Mouse (Mus musculus) embryonic facial prominence, embryonic 11.5 days (tissue): ENCODE results near the gene Cntrl. TPM values are rescaled to one million over a fixed set of nuclear protein-coding genes. Genes with fewer than 3 reads are reported as not detected.

Experiments used
- ATAC-seq: fragments of 200-750 bp; cut with Nextera tagmentation; replicated peaks from 2 replicates; pipeline ENCODE4 v1.8.0; 2017; ENCODE audit warnings: low read depth; ENCODE audit not compliant: insufficient number of reproducible peaks, low FRiP score, low TSS enrichment
- DNase-seq: peaks from one replicate; pipeline ENCODE4 v3.0.0-alpha.2; 2015; ENCODE audit warnings: low spot score
- H3K27ac ChIP-seq: fragments of 300-500 bp; sonication (generic); replicated peaks from 2 replicates; pipeline ENCODE4 v1.5.1; 2014; ENCODE audit warnings: mild to moderate bottlenecking, low read depth, low read length, control low read depth
- H3K27me3 ChIP-seq: fragments of 300-500 bp; sonication (generic); 2 replicates; pipeline ENCODE4 v1.6.1; 2014; ENCODE audit warnings: mild to moderate bottlenecking, low read length, moderate library complexity, mixed read lengths; ENCODE audit not compliant: control insufficient read depth, insufficient read depth
- H3K36me3 ChIP-seq: fragments of 300-500 bp; sonication (generic); replicated peaks from 2 replicates; pipeline ENCODE4 v1.6.1; 2014; ENCODE audit warnings: low read depth, mild to moderate bottlenecking, low read length, moderate library complexity, mixed read lengths; ENCODE audit not compliant: control insufficient read depth, insufficient read depth
- H3K4me1 ChIP-seq: fragments of 300-500 bp; sonication (generic); 2 replicates; pipeline ENCODE4 v1.6.1; 2014; ENCODE audit warnings: low read length, mixed read lengths; ENCODE audit not compliant: control insufficient read depth, insufficient read depth
- H3K4me2 ChIP-seq: fragments of 300-500 bp; sonication (generic); 2 replicates; pipeline ENCODE4 v1.6.1; 2014; ENCODE audit warnings: low read depth, mild to moderate bottlenecking, control low read depth, low read length, moderate library complexity
- H3K4me3 ChIP-seq: fragments of 300-500 bp; sonication (generic); 2 replicates; pipeline ENCODE4 v1.5.1; 2014; ENCODE audit warnings: low read depth, low read length, control low read depth
- H3K9ac ChIP-seq: fragments of 300-500 bp; sonication (generic); replicated peaks from 2 replicates; pipeline ENCODE4 v1.6.1; 2014; ENCODE audit warnings: mild to moderate bottlenecking, control low read depth, low read length
- H3K9me3 ChIP-seq: fragments of 300-500 bp; sonication (generic); replicated peaks from 2 replicates; pipeline ENCODE4 v1.6.1; 2016; ENCODE audit warnings: mild to moderate bottlenecking, low read length, inconsistent platforms, mixed read lengths; ENCODE audit not compliant: control insufficient read depth
- WGBS: fragments of 180-500 bp; shearing (Covaris S2); extraction: QIAGEN DNeasy Blood & Tissue Kit; methylation state at CpG from one replicate; pipeline ENCODE4 v1.1.7; 2014; 5-methylcytosine and 5-hydroxymethylcytosine counted together
- polyA plus RNA-seq: library from polyadenylated mRNA; unstranded; fragments of >200 nt; fragmentation: Nextera tagmentation; extraction: Ambion mirVana; gene quantifications from 2 replicates; pipeline ENCODE4 v1.2.1, GENCODE M21; 2014

Cntrl gene
- polyA plus RNA-seq, 1 experiment from 2014 or later, result 32.7 TPM

DNA sequence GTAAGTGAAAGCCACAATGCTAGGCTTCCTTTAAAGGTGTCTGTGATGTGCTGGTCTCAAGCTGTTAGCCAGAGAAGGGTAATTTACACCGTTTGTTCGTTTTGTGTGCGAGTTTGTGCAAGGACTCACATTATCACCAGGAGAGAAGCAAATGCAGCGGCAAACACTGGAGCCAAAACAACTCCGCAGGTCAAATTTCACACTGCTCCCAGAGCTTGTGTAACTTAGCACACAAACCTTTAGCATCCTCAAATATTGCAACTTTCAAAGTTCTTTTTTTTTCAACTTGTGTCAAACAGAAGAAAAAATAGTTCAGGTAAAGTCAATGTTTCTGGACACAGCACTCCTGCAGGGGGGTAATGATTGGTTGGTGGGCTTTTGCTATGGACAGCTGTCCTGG, 5.7 kb upstream of the Cntrl start:
- Histone ChIP-seq H3K4me1 (no peaks in the 10 kb centered on the region), H3K27me3 (no peaks in the 10 kb centered on the region), H3K36me3 (no peaks in the 10 kb centered on the region), H3K9me3 (no peaks in the 10 kb centered on the region), H3K4me2 (no peak overlapping the region), H3K4me3 (no peak overlapping the region), H3K9ac (no peak overlapping the region), H3K27ac (no peak overlapping the region)
- 79% methylated on average over 5 of the region's 5 CpGs for WGBS
- no peak for DNase-seq
- ATAC-seq, result no peak

DNA sequence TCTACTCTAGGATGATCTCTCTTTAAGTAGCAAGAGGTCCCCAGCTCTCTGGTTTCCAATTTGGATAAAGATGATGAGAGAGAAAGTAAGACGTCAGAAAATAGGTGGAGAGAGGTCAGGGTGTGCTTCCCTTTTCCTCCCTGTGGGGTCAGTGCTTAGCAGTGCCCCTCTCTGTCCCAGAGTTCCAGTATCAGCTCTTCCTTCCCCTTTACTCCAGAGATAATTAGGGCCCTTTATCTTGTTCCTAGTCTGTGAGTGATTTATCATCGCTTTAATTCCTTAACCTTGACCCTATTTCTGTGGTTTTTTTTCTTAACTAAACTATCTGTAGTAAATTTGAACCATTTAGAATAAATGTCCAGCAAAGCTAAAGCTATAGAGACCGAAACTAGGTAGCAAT, 4.4 kb upstream of the Cntrl start:
- WGBS, result 69% methylated on average over 3 of the region's 3 CpGs
- no peak for DNase-seq
- H3K4me1 ChIP-seq, result no peaks in the 10 kb centered on the region
- H3K9ac ChIP-seq, result no peak overlapping the region
- H3K4me2 ChIP-seq, result no peak overlapping the region
- H3K27me3 ChIP-seq, result no peaks in the 10 kb centered on the region
- no peaks in the 10 kb centered on the region for H3K9me3 ChIP-seq
- H3K4me3 ChIP-seq, result no peak overlapping the region
- no peaks in the 10 kb centered on the region for H3K36me3 ChIP-seq
- ATAC-seq, result no peak
- no peak overlapping the region for H3K27ac ChIP-seq

DNA sequence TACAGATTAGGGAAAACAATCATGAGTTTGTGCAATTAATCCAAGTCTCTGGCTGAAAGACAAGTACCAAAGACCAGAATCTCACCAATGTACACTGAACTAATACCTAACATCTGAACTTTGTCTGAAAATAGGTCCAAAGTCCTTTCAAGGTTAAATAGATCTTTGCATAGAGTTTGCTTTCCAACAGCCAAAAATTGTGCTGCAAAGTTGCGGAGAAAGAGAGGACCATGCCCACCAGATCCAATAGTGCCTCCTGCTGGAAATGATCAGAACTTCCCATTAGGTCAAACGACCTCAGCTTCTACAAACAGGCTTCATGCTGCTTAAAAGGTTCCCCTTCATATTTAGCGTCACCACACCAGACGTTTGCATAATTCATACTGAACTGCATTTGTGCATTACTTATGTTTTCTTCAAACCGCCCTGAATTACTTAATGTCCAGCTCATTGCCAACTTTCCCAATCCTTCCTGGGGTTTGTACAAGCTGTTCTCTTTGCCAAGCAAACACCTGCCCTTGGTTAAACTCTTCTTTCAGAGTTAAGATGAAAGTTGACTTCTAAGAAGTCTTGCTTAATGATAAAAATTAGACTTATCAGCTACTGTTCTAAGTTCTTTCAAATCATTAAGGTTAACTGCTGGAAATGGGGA, 1.2 kb upstream of the Cntrl start:
- no peaks in the 10 kb centered on the region for H3K9me3 ChIP-seq
- 58% methylated on average over 5 of the region's 5 CpGs for WGBS
- H3K9ac ChIP-seq, result no peak overlapping the region
- no peak overlapping the region for H3K4me2 ChIP-seq
- no peak overlapping the region for H3K27ac ChIP-seq
- ATAC-seq, result no peak
- no peaks in the 10 kb centered on the region for H3K36me3 ChIP-seq
- H3K27me3 ChIP-seq, result no peaks in the 10 kb centered on the region
- H3K4me3 ChIP-seq, result no peak overlapping the region
- H3K4me1 ChIP-seq, result no peaks in the 10 kb centered on the region
- DNase-seq, result peak; percentile 50

DNA sequence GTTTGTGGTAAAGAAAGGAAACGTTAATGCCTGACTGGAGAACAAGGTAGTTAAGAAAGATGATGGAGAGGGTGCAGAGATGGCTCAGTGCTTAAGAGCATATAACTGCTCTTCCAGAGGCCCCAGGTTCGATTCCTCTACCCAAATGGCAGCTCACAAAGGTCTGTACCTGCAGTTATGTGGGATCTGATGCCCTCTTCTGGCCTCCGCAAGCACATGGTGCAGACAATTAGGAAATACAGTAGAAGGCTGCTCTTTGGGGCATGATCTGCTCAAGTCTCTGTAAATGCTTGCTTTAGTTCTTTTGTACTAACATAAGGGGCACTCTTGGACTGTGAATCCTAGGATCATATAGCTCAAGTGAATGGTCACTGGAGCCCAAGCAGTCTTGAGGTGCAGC, 580 bp upstream of the Cntrl start:
- WGBS, result 28% methylated on average over 3 of the region's 3 CpGs
- Histone ChIP-seq H3K9ac (peak overlapping the region; percentile 85), H3K4me2 (peak overlapping the region; percentile 81), H3K4me3 (peak overlapping the region; percentile 74), H3K9me3 (no peaks in the 10 kb centered on the region), H3K36me3 (no peaks in the 10 kb centered on the region), H3K27me3 (no peaks in the 10 kb centered on the region), H3K4me1 (no peaks in the 10 kb centered on the region), H3K27ac (no peak overlapping the region)
- ATAC-seq (no peak), DNase-seq (peak; percentile 64)

DNA sequence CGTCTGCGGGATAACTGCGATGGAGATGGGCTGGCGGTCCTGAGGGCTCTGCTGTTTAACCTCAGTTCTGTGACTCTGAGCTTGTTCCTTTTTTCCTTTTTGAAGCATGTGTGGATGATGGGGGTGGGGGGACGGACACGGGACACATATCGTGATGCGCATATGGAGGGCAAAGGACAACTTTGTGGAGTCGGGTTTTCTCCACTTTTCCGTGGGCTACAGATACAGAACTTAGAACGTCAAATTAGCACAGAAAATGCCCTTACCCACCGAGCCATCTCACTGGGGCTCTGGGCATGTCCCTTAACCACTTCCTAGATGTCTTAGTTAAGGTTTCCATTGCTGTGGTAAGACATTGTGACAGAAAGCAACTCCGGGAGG, 622 bp downstream of the Cntrl start:
- Histone ChIP-seq H3K4me2 (peak overlapping the region; percentile 81), H3K36me3 (no peaks in the 10 kb centered on the region), H3K9me3 (no peaks in the 10 kb centered on the region), H3K27me3 (no peaks in the 10 kb centered on the region), H3K9ac (peak overlapping the region; percentile 85), H3K27ac (no peak overlapping the region), H3K4me3 (peak overlapping the region; percentile 74), H3K4me1 (no peaks in the 10 kb centered on the region)
- 3% methylated on average over 13 of the region's 13 CpGs for WGBS
- no peak for DNase-seq
- ATAC-seq, result no peak

- no peak for DNase-seq
- H3K9me3 ChIP-seq, result no peaks in the 10 kb centered on the region
- ATAC-seq, result no peak
- no peaks in the 10 kb centered on the region for H3K36me3 ChIP-seq
- no peaks in the 10 kb centered on the region for H3K27me3 ChIP-seq
- no peak overlapping the region for H3K4me3 ChIP-seq
- H3K4me1 ChIP-seq, result no peaks in the 10 kb centered on the region
- no peak overlapping the region for H3K27ac ChIP-seq
- WGBS, result 78% methylated on average over 2 of the region's 2 CpGs
- no peak overlapping the region for H3K9ac ChIP-seq
- no peak overlapping the region for H3K4me2 ChIP-seq
Observed at GRCm38 (mm10) chr2:35110521-35110920, 1.2 kb downstream of the Cntrl start.

DNA sequence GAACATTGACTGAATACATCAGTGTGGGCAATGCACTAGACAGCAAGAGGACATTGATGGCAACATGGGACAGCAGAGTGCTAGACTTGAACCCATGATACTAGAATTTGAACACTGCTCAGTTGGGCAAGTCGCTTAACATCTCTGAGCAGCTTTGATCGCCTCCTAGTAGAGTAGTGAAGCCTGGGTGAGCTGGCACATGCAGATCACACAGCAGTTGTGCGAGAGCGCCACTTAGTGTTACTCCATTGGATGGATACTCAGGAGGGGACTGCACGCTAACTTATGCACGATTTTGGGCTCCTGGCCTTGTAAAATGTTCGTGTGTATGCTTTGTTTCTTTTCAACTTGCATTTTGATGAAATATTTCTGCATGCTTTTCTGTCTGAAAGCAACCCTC, 15.4 kb downstream of the Cntrl start:
- Histone ChIP-seq H3K36me3 (no peaks in the 10 kb centered on the region), H3K9me3 (no peaks in the 10 kb centered on the region), H3K9ac (no peak overlapping the region), H3K27me3 (no peaks in the 10 kb centered on the region), H3K4me3 (no peak overlapping the region), H3K4me1 (no peaks in the 10 kb centered on the region), H3K4me2 (no peak overlapping the region), H3K27ac (no peak overlapping the region)
- ATAC-seq (no peak), DNase-seq (peak; percentile 11)
- WGBS, result 78% methylated on average over 7 of the region's 7 CpGs

DNA sequence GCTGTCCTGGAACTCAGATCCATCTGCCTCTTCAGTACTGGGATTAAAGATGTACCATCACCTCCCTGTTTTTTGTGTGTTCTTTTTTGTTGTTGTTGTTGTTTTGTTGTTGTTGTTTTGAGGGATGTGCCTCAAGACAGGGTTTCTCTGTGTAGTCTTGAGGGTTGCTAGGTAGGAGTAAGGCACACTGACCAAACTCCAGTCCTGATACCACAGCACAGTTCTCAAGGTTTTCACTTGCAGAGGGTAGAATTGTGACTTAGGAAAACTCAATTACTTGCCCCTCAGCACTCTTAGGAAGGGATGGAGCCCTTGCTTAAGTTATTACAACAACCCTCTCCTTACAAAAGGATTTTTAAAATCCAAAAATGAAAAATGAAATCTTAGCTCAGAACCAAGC, 22.2 kb downstream of the Cntrl start:
- Histone ChIP-seq H3K27ac (no peak overlapping the region), H3K27me3 (no peaks in the 10 kb centered on the region), H3K9me3 (no peaks in the 10 kb centered on the region), H3K36me3 (no peaks in the 10 kb centered on the region), H3K4me1 (no peaks in the 10 kb centered on the region; the same call in 1 of the 2 replicates), H3K9ac (no peak overlapping the region), H3K4me2 (no peak overlapping the region; the same call in 1 of the 2 replicates), H3K4me3 (0 out of 2 replicates have a peak overlapping the region, but pooled peaks have one; percentile 45)
- DNase-seq (no peak), ATAC-seq (no peak)
